In the genomic region with DNA sequence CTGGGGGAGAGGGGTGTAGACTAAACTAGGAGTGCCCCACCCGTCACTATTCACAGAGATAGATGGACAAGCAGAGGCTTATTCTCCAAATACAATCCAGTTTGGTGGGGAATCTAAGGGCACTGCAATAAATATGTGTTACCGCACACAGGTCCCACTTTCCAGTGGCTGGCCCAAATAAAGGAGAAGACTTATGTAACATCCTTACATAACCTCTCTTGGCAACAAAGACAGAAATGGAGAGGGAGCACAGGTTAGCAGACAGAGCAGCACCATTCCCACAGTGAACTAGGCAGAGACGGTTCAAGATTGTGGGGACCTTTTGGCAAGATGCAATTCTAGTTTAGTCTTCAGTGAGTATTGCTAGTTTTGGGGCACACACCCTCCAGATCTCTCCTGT, we compare ENCODE assay signal across 30 mouse cellular contexts. TPM values are rescaled to one million over a fixed set of nuclear protein-coding genes. Genes with fewer than 3 reads are reported as not detected.
"Had no signal": no experiment of that assay in that cellular context is flagged by ENCODE, and none has a peak within 500 bp of the region (broad histone marks: within the 10 kb centered on the region; RNA-seq: fewer than 3 reads in every experiment).

No protein-coding gene starts in this region.

RNA-seq across cellular contexts. Expression of gene Nat8f6, which starts 10.2 kb away (rescaled TPM):
- total RNA-seq: heart, postnatal 14 days; heart, postnatal 25 days; heart, postnatal 36 days; heart, postnatal 4 days; hematopoietic stem cell, adult 5-6 weeks; hindbrain, postnatal 0 days had no signal
- polyA plus RNA-seq: heart, embryonic 10.5 days; heart, embryonic 11.5 days; heart, embryonic 12.5 days; heart, embryonic 14.5 days; heart, embryonic 15.5 days; heart, embryonic 16.5 days; heart, postnatal 0 days; hindbrain, embryonic 10.5 days; hindbrain, embryonic 11.5 days; hindbrain, embryonic 12.5 days; hindbrain, embryonic 13.5 days; hindbrain, embryonic 14.5 days; hindbrain, embryonic 15.5 days; hindbrain, embryonic 16.5 days; hindbrain, postnatal 0 days; inflammation-experienced regulatory T-cells, adult 6 months; intestine, embryonic 14.5 days; intestine, embryonic 15.5 days; intestine, embryonic 16.5 days; intestine, postnatal 0 days; kidney, embryonic 14.5 days; kidney, embryonic 15.5 days had no signal

RNA-seq across cellular contexts. Expression of gene Nat8f5, which starts 10.3 kb away (rescaled TPM):
- total RNA-seq: heart, postnatal 10 days; heart, postnatal 14 days; heart, postnatal 25 days; heart, postnatal 36 days; heart, postnatal 4 days; hematopoietic stem cell, adult 5-6 weeks had no signal
- polyA plus RNA-seq: heart, embryonic 10.5 days; heart, embryonic 11.5 days; heart, embryonic 12.5 days; heart, embryonic 13.5 days; heart, embryonic 14.5 days; heart, embryonic 15.5 days; heart, embryonic 16.5 days; heart, postnatal 0 days; hindbrain, embryonic 10.5 days; hindbrain, embryonic 11.5 days; hindbrain, embryonic 12.5 days; hindbrain, embryonic 14.5 days; inflammation-experienced regulatory T-cells, adult 6 months; intestine, embryonic 14.5 days; kidney, embryonic 14.5 days; kidney, embryonic 15.5 days had no signal

RNA-seq across cellular contexts. Expression of gene Nat8, which starts 21.4 kb away (rescaled TPM):
- total RNA-seq: heart, postnatal 10 days; heart, postnatal 14 days; heart, postnatal 25 days; heart, postnatal 36 days; heart, postnatal 4 days; hematopoietic stem cell, adult 5-6 weeks; hindbrain, postnatal 0 days had no signal
- polyA plus RNA-seq: heart, embryonic 10.5 days; heart, embryonic 11.5 days; heart, embryonic 12.5 days; heart, embryonic 13.5 days; heart, embryonic 14.5 days; heart, embryonic 15.5 days; heart, postnatal 0 days; hindbrain, embryonic 10.5 days; hindbrain, embryonic 12.5 days; hindbrain, embryonic 13.5 days; hindbrain, embryonic 15.5 days; inflammation-experienced regulatory T-cells, adult 6 months had no signal

RNA-seq across cellular contexts. Expression of gene Nat8f3, which starts 45.0 kb away (rescaled TPM):
- total RNA-seq: heart, postnatal 4 days; hematopoietic stem cell, adult 5-6 weeks; hindbrain, postnatal 0 days had no signal
- polyA plus RNA-seq: heart, embryonic 14.5 days; heart, embryonic 15.5 days; heart, embryonic 16.5 days; intestine, embryonic 15.5 days; intestine, postnatal 0 days; kidney, postnatal 0 days had no signal

RNA-seq across cellular contexts. Expression of gene Nat8f2, which starts 58.4 kb away (rescaled TPM):
- total RNA-seq: heart, postnatal 10 days; heart, postnatal 14 days; heart, postnatal 25 days; heart, postnatal 36 days; heart, postnatal 4 days; hematopoietic stem cell, adult 5-6 weeks; hindbrain, postnatal 0 days had no signal
- polyA plus RNA-seq: heart, embryonic 10.5 days; heart, embryonic 11.5 days; heart, embryonic 12.5 days; heart, embryonic 13.5 days; heart, embryonic 14.5 days; heart, embryonic 15.5 days; heart, embryonic 16.5 days; heart, postnatal 0 days; hindbrain, embryonic 10.5 days; hindbrain, embryonic 12.5 days; hindbrain, embryonic 13.5 days; hindbrain, embryonic 14.5 days; hindbrain, embryonic 15.5 days; hindbrain, embryonic 16.5 days; hindbrain, postnatal 0 days; intestine, embryonic 16.5 days had no signal
